Mouse (Mus musculus) embryonic stem cell, embryonic (primary cell): ENCODE measurements around the gene Spi1.

Source experiments
- CTCF ChIA-PET, 4 experiments: fragments of 300-600 bp in 2 of 4; fragments of 350-600 bp in 2 of 4; sonication (Branson Sonifier 250); formaldehyde crosslinking; loops; one replicate each; lab custom pipeline; 2022; ENCODE audit warnings: inconsistent platforms in 2 of 4; lab: Charles Lee
- POLR2A ChIA-PET, 4 experiments: fragments of 300-600 bp in 2 of 4; fragments of 350-600 bp in 2 of 4; sonication (Branson Sonifier 250); formaldehyde crosslinking; loops; one replicate each; lab custom pipeline; 2022; ENCODE audit warnings: antibody characterized with exemption in 4 of 4, inconsistent platforms in 1 of 4; lab: Charles Lee

The Spi1 gene

GRCm38 (mm10) chr2:91081775-91082695 is at the start of gene Spi1:
TSS of gene Spi1 (plus strand) at chr2:91082390.
- ChIA-PET POLR2A (interaction anchor here in 3 of 4 experiments (0.8 to 3.6 kb wide), 5 partner anchors 12 to 37 kb away, joined by 3 to 19 read pairs (median 3); partner anchors contain the start of gene Slc39a13 (in 2 of the 3)), CTCF (interaction anchor here in 1 of 4 experiments (1.0 to 2.1 kb wide), 2 partner anchors 12 to 18 kb away, joined by 3 to 5 read pairs; partner anchors contain the start of gene Slc39a13)

GRCm38 (mm10) chr2:91033000-91033399 is 49.2 kb upstream of the Spi1 start:
- POLR2A ChIA-PET: interaction anchor here (0.7 to 31.6 kb wide), 21 partner anchors 9 to 80 kb away, joined by 3 to 649 read pairs (median 4); partner anchors contain the start of genes Psmc3 (in 2 of the 4) and Slc39a13 (in 1 of the 4)
- CTCF ChIA-PET: interaction anchor here (0.6 to 3.0 kb wide), 26 partner anchors 9 to 423 kb away, joined by 3 to 17 read pairs (median 4); partner anchors contain the start of genes Ddb2 (in 1 of the 4), Psmc3 (in 1 of the 4) and Slc39a13 (in 1 of the 4)

- ChIA-PET POLR2A (interaction anchor here in 3 of 4 experiments (0.5 to 31.6 kb wide), 26 partner anchors 8 to 1410 kb away, joined by 3 to 649 read pairs (median 8); partner anchors contain the start of genes Psmc3 (in 2 of the 3), Slc39a13 (in 2 of the 3), Madd (in 1 of the 3) and Mtch2 (in 1 of the 3)), CTCF (interaction anchor here (0.6 to 1.6 kb wide), 10 partner anchors 17 to 159 kb away, joined by 3 to 8 read pairs (median 4); no protein-coding TSS in a partner anchor)
These were observed 46.8 kb upstream of the Spi1 start, which contains the start of gene Rapsn for GRCm38 (mm10) chr2:91035385-91035784. TSS of gene Rapsn (plus strand) at chr2:91035620.

GRCm38 (mm10) chr2:91041786-91042185 is 40.4 kb upstream of the Spi1 start:
- CTCF ChIA-PET: interaction anchor here (0.6 to 2.3 kb wide), 10 partner anchors 9 to 388 kb away, joined by 3 to 21 read pairs (median 5); partner anchors contain the start of gene Slc39a13 (in 1 of the 4)

GRCm38 (mm10) chr2:91042651-91043398 is 39.4 kb upstream of the Spi1 start:
- ChIA-PET POLR2A (interaction anchor here (0.6 to 31.6 kb wide), 46 partner anchors 9 to 795 kb away, joined by 3 to 649 read pairs (median 4); partner anchors contain the start of genes Psmc3 (in 3 of the 4), Rapsn (in 3 of the 4), Ddb2 (in 2 of the 4) and Slc39a13 (in 2 of the 4)), CTCF (interaction anchor here (0.5 to 2.3 kb wide), 16 partner anchors 10 to 177 kb away, joined by 3 to 13 read pairs (median 4); partner anchors contain the start of gene Slc39a13 (in 1 of the 4))

More at GRCm38 (mm10) chr2:91041786-91042185, 40.4 kb upstream of the Spi1 start:
- POLR2A ChIA-PET: interaction anchor here in 3 of 4 experiments (0.7 to 31.6 kb wide), 22 partner anchors 8 to 248 kb away, joined by 3 to 649 read pairs (median 7); partner anchors contain the start of genes Slc39a13 (in 2 of the 3), Arfgap2 (in 1 of the 3), Ddb2 (in 1 of the 3) and Psmc3 (in 1 of the 3)

GRCm38 (mm10) chr2:91044727-91045126 is 37.5 kb upstream of the Spi1 start:
- ChIA-PET POLR2A (interaction anchor here (0.7 to 31.6 kb wide), 28 partner anchors 8 to 964 kb away, joined by 3 to 649 read pairs (median 4); partner anchors contain the start of genes Rapsn (in 3 of the 4), Ddb2 (in 2 of the 4), Psmc3 (in 2 of the 4) and Fnbp4 (in 1 of the 4)), CTCF (interaction anchor here in 3 of 4 experiments (0.8 to 1.9 kb wide), 5 partner anchors 16 to 26 kb away, joined by 3 to 14 read pairs (median 4); no protein-coding TSS in a partner anchor)

GRCm38 (mm10) chr2:91045805-91046204 is 36.4 kb upstream of the Spi1 start:
- ChIA-PET CTCF (interaction anchor here in 2 of 4 experiments (0.7 to 1.9 kb wide), 2 partner anchors 15 to 1271 kb away, joined by 3 to 14 read pairs; no protein-coding TSS in a partner anchor), POLR2A (interaction anchor here in 3 of 4 experiments (1.0 to 31.6 kb wide), 15 partner anchors 8 to 962 kb away, joined by 3 to 649 read pairs (median 9); partner anchors contain the start of genes Rapsn (in 3 of the 3), Psmc3 (in 2 of the 3), Slc39a13 (in 2 of the 3) and Arfgap2 (in 1 of the 3))

- ChIA-PET CTCF (interaction anchor here in 3 of 4 experiments (1.0 to 1.3 kb wide), 4 partner anchors 14 to 68 kb away, joined by 3 to 7 read pairs (median 4); no protein-coding TSS in a partner anchor), POLR2A (interaction anchor here in 2 of 4 experiments (0.9 to 31.6 kb wide), 9 partner anchors 9 to 65 kb away, joined by 3 to 649 read pairs (median 15); partner anchors contain the start of genes Slc39a13 (in 2 of the 2), Psmc3 (in 1 of the 2) and Rapsn (in 1 of the 2))
These were observed 34.8 kb upstream of the Spi1 start for GRCm38 (mm10) chr2:91047359-91047758.

- ChIA-PET POLR2A (interaction anchor here in 2 of 4 experiments (1.4 to 31.6 kb wide), 3 partner anchors 9 to 19 kb away, joined by 3 to 649 read pairs (median 649); partner anchors contain the start of genes Psmc3 (in 1 of the 2), Rapsn (in 1 of the 2) and Slc39a13 (in 1 of the 2)), CTCF (no interaction called here)
These were observed 30.3 kb upstream of the Spi1 start for GRCm38 (mm10) chr2:91051917-91052316.

- ChIA-PET POLR2A (interaction anchor here (0.5 to 31.6 kb wide), 8 partner anchors 8 to 194 kb away, joined by 3 to 649 read pairs (median 8); partner anchors contain the start of genes Rapsn (in 2 of the 4), Psmc3 (in 1 of the 4) and Slc39a13 (in 1 of the 4)), CTCF (no interaction called here)
These were observed 29.4 kb upstream of the Spi1 start for GRCm38 (mm10) chr2:91052752-91053151.

GRCm38 (mm10) chr2:91053181-91053933 is 28.8 kb upstream of the Spi1 start:
- POLR2A ChIA-PET: interaction anchor here in 3 of 4 experiments (0.5 to 31.6 kb wide), 13 partner anchors 7 to 347 kb away, joined by 3 to 649 read pairs (median 7); partner anchors contain the start of genes Rapsn (in 2 of the 3), Slc39a13 (in 2 of the 3) and Psmc3 (in 1 of the 3)
- CTCF ChIA-PET: interaction anchor here in 3 of 4 experiments (0.6 to 1.7 kb wide), 5 partner anchors 10 to 726 kb away, joined by 3 to 7 read pairs (median 3); no protein-coding TSS in a partner anchor

GRCm38 (mm10) chr2:91053934-91054382 is 28.2 kb upstream of the Spi1 start, which contains the start of gene Psmc3:
TSS of gene Psmc3 (plus strand) at chr2:91054009.
- CTCF ChIA-PET: interaction anchor here in 3 of 4 experiments (0.6 to 2.2 kb wide), 8 partner anchors 10 to 725 kb away, joined by 3 to 7 read pairs (median 4); no protein-coding TSS in a partner anchor
- POLR2A ChIA-PET: interaction anchor here (0.6 to 31.6 kb wide), 23 partner anchors 7 to 348 kb away, joined by 3 to 649 read pairs (median 6); partner anchors contain the start of genes Slc39a13 (in 3 of the 4), Rapsn (in 2 of the 4) and Psmc3 (in 1 of the 4)

GRCm38 (mm10) chr2:91058435-91058834 is 23.8 kb upstream of the Spi1 start:
- POLR2A ChIA-PET: interaction anchor here in 3 of 4 experiments (0.6 to 21.4 kb wide), 10 partner anchors 7 to 146 kb away, joined by 3 to 649 read pairs (median 3); partner anchors contain the start of genes Slc39a13 (in 2 of the 3), Acp2 (in 1 of the 3), Nr1h3 (in 1 of the 3) and Psmc3 (in 1 of the 3)
- CTCF ChIA-PET: no interaction called here

- POLR2A ChIA-PET: interaction anchor here (0.8 to 21.4 kb wide), 15 partner anchors 10 to 144 kb away, joined by 3 to 649 read pairs (median 10); partner anchors contain the start of genes Rapsn (in 2 of the 4), Slc39a13 (in 2 of the 4), Acp2 (in 1 of the 4) and Nr1h3 (in 1 of the 4)
- CTCF ChIA-PET: interaction anchor here in 3 of 4 experiments (0.7 to 3.0 kb wide), 4 partner anchors 26 to 84 kb away, joined by 3 to 15 read pairs (median 5); no protein-coding TSS in a partner anchor
These were observed 22.8 kb upstream of the Spi1 start for GRCm38 (mm10) chr2:91059376-91059775.
